Mouse (Mus musculus) right cerebral cortex, adult 18-20 months (tissue): ENCODE data around the gene Phf21b.
A peak's percentile ranks its signal among the peaks of the same experiment; 100 is the strongest.

Source experiments
- DNase-seq: peaks from one replicate; pipeline ENCODE4 v3.0.0; 2022; ENCODE audit warnings: mixed read lengths

Gene Phf21b

DNA sequence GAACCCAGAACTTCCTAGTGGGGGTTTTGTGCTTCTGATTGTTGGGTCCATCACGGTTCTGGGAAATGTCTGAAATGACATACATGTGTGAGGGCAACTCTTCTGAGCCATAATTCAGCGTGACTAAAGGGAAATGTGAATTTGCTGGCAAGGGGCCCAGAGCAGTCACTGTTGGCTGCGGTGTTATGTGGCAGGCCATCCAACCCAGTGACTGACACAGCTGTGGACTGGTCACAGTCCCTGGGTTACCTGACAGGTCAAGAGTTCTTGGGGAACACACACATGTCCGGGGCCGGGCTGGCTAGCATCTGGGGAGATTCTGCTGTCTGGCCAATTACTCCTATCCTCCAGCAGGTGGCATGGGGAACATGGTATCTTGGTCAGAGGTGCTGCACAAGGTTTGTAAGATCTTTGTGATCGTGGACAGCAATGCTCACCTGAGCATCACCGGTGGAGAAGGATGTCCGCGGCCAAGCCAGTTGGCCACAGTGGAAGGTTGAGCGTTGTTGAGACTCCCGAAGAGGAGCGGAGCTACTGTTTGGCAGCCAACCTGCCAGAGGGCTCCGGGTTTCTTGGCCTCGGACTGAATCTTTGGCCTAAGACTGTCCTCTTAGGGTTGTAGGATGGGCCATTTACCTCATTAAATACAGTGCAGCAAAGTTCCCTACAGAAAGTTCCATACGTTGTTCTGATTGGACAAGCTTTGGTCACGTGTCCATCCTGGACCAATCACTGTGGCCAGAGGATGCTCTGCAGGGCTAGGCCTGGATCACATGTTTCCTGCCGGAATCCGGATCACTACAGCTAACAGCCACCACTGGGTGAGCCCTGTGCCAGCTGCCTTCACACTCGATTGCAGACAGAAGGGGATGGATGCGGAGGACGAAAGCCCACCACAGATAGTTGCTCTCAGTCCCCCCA is 83.4 kb downstream of the Phf21b start:
- no peak for DNase-seq

DNA sequence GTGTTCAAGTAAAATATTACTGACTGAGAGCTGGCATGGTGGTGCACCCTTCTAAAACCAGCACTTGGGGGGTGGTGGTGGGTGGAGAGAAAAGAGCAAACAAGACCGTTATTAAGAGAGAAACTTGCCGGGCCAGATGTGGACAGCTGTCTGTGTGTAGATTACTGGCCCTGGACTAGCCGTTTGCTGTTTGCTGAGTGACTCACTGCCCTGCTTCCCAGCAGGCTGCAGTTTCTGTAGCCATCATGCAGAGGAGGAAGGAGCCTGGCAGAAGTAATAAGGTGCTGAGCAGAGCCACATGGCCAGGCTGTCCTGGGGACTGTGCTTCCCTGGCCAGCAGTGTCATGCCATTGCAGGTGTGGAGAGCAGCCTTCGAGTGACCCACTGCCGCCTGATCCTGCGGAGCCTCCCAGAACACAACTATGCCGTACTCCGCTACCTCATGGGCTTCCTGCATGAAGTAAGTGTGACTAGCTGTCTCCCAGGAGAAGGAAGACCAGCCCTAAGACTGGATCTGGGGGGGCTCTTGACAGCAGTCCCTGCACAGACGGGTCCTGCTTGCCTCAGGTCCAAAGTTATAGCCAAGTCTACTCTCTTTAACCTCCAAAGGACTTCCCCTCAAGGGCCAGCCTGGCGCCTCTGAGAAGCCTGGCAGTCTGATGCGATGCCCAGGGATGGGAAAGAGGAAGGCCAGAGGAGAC is 86.1 kb downstream of the Phf21b start:
- no peak for DNase-seq

- peak; percentile 58 for DNase-seq
Measured at GRCm38 (mm10) chr15:84768531-84768930, 87.3 kb downstream of the Phf21b start.

- DNase-seq: no peak
Measured at GRCm38 (mm10) chr15:84766621-84767020, 89.2 kb downstream of the Phf21b start.

- no peak for DNase-seq
Measured at GRCm38 (mm10) chr15:84763423-84763812, 92.4 kb downstream of the Phf21b start.

DNA sequence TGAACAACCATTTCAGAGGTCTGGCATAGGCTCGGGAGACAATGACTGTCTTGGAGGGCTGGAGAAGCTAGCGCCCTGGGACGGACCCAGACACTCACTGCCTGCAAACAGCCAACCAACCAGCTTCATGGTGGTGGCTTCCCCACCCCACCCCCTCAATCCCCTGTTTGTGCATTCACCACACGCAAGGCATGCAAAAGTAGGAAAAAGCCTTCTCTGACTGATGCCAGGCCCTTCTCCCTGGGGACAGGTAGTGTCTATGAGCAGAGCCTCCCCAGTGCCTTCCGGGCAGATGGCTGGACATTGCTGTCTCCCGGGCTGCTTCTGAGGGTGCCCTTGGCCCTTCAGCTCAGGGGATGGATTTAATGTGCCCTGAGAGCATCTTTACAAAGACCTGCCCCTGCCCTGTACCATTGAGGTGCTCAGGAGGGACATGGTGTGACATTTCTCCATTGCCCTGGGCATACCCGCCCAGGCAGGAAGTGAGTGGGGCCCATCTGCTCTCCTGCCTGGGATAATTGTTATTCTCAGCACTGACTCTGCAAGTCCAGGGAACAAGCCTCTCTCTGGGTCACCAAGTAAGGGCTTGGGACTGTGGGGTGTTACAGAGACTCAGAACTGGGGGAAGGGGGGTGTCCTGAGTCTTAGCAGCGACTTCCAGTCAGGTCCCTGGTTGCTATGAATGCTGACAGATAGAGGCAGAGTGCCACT is 93.0 kb downstream of the Phf21b start:
- DNase-seq: no peak

GRCm38 (mm10) chr15:84758493-84758892 is 97.4 kb downstream of the Phf21b start:
- DNase-seq: no peak

DNA sequence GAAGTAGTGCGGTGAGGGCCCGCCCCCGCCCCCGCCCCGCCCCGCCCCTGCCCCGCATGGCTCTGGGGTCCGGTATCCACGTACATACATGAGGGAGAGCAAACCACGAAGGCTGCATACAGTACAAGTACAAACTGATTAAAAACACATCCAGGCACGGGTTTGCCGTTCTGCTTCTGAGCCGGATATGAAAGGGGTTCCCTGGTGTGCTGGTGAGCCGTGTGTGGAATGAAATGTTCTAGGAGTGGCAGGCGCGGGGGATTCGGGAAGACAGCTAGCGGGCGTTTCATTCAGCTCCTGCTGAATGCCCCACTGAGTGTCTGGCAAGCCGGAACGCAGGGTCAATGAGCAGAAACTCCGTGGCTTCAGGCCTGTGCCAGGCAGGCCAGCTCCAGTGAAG is 99.4 kb downstream of the Phf21b start:
- DNase-seq: peak; percentile 43

GRCm38 (mm10) chr15:84754987-84755386 is 100.9 kb downstream of the Phf21b start:
- DNase-seq: peak; percentile 63

DNA sequence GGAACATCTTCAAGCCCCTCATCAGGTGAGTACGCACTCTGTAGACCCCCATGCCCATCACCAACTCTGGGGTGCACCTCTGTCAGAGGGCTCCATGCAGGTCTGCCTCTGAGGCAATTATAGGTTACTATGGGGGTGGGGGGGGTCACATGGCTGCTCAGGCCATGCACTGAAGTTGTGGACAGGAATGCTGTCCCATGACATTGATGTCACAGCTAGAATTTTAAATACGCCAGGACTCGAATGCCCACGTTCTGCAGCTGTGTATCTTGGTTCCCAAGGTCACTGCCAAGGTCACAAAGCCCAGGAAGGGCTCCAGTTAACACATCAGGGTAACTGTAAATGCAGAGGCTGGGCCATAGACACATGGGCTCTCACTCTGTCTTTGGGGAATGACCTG is 110.0 kb downstream of the Phf21b start:
- no peak for DNase-seq

GRCm38 (mm10) chr15:84744308-84744707 is 111.5 kb downstream of the Phf21b start:
- no peak for DNase-seq

GRCm38 (mm10) chr15:84743347-84743746 is 112.5 kb downstream of the Phf21b start:
- DNase-seq: no peak

GRCm38 (mm10) chr15:84741573-84741972 is 114.3 kb downstream of the Phf21b start:
- no peak for DNase-seq

GRCm38 (mm10) chr15:84738246-84738645 is 117.6 kb downstream of the Phf21b start:
- DNase-seq: no peak

DNA sequence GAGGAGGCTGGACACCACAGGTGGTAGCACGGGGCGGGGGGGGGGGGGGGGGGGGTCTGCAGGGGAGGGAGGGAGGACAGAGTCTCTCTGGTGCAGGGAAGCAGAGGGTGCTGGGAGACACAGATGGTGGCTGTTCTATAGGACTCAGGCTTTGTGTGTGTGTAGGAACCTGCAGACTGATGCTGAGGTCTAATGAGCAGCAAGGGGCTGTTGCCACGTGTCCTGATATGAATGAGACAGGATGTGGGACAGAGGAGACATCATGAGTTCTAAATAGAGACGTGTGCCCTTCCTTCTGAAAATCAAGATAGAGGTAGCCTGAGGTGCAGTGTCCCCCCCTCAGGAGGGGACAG is 118.9 kb downstream of the Phf21b start:
- no peak for DNase-seq

GRCm38 (mm10) chr15:84736346-84736993 is 119.4 kb downstream of the Phf21b start:
- DNase-seq: no peak
